Mouse (Mus musculus) hindbrain, embryonic 13.5 days (tissue): ENCODE data around the gene Nacc1. TPM values are rescaled to one million over a fixed set of nuclear protein-coding genes. Genes with fewer than 3 reads are reported as not detected.

ENCODE experiments used
- ATAC-seq: fragments of 200-750 bp; cut with Nextera tagmentation; 2 replicates; pipeline ENCODE4 v1.8.0; 2017; ENCODE audit warnings: moderate TSS enrichment; ENCODE audit not compliant: low FRiP score
- H3K27ac ChIP-seq: fragments of 300-500 bp; sonication (generic); 2 replicates; pipeline ENCODE4 v1.5.1; 2015; ENCODE audit warnings: inconsistent platforms, mild to moderate bottlenecking, moderate library complexity
- H3K27me3 ChIP-seq: fragments of 300-500 bp; sonication (generic); 2 replicates; pipeline ENCODE4 v1.6.1; 2015; ENCODE audit warnings: mild to moderate bottlenecking, inconsistent platforms
- H3K36me3 ChIP-seq: fragments of 300-500 bp; sonication (generic); 2 replicates; pipeline ENCODE4 v1.6.1; 2015; ENCODE audit warnings: mild to moderate bottlenecking, inconsistent platforms
- H3K4me1 ChIP-seq: fragments of 300-500 bp; sonication (generic); replicated peaks from 2 replicates; pipeline ENCODE4 v1.6.1; 2015; ENCODE audit warnings: inconsistent platforms
- H3K4me2 ChIP-seq: fragments of 300-500 bp; sonication (generic); 2 replicates; pipeline ENCODE4 v1.6.1; 2015; ENCODE audit warnings: inconsistent platforms, mild to moderate bottlenecking, moderate library complexity
- H3K4me3 ChIP-seq: fragments of 300-500 bp; sonication (generic); 2 replicates; pipeline ENCODE4 v1.5.1; 2015; ENCODE audit warnings: mild to moderate bottlenecking, inconsistent platforms
- H3K9ac ChIP-seq: fragments of 300-500 bp; sonication (generic); 2 replicates; pipeline ENCODE4 v1.6.1; 2015; ENCODE audit warnings: mild to moderate bottlenecking, inconsistent platforms
- H3K9me3 ChIP-seq: fragments of 300-500 bp; sonication (generic); 2 replicates; pipeline ENCODE4 v1.6.1; 2016; ENCODE audit warnings: inconsistent platforms
- WGBS: fragments of 180-500 bp; shearing (Covaris S2); methylation state at CpG from one replicate; pipeline ENCODE4 v1.1.7; 2015; 5-methylcytosine and 5-hydroxymethylcytosine counted together
- polyA plus RNA-seq: library from polyadenylated mRNA; unstranded; fragments of >200 nt; fragmentation: Nextera tagmentation; extraction: Ambion mirVana; gene quantifications from 2 replicates; pipeline ENCODE4 v1.2.1, GENCODE M21; 2015

The Nacc1 gene
- polyA plus RNA-seq, 1 experiment from 2014 or later = 13.7 TPM

DNA sequence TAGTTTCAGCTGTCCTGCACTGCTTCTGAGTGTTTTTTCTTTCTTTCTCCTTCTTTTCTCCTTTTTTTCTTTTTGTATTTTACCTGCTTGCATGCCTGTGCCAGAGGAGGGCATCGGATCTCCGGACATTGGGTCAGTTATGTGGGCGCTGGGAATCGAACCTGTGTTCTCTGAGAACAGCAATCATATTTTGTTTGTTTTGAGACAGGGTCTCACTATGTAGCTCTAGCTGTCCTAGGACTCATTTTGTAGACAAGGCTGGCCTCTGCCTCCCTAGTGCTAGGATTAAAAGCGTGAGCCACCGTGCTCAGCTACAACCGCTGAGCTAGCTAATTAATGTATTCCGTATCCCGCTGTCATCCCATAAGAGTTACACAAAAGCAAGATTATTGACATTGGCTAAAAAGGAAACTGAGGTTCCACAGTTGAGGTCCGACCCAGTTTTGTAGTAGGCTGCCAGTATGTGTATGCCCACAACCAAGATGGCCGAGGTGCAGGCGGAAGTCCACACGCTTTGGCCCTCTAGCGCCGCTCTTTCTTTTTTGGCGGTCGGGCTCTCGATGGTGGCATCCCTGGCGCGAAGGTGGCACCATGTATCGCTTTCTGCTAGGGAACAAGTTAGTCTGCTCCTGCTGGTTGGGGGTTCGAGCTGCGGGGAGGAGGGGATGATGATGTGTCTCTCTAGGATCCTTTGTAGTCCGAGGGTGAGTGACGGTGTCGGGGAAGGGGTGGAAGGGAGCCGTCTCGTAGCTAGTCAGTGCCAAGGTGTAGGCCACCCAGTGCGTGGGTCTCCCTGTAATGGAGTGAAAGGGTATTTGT, 22.9 kb downstream of the Nacc1 start:
- H3K4me2 ChIP-seq = peak overlapping the region; percentile 90
- under 1% methylated on average over 29 of the region's 29 CpGs for WGBS
- ATAC-seq = peak; percentile 57
- peak overlapping the region; percentile 69 for H3K4me3 ChIP-seq
- H3K9ac ChIP-seq = peak overlapping the region; percentile 81
- H3K27me3 ChIP-seq = no peaks in the 10 kb centered on the region
- H3K36me3 ChIP-seq = peaks cover 14% of the 10 kb centered on the region
- H3K9me3 ChIP-seq = no peaks in the 10 kb centered on the region
- H3K4me1 ChIP-seq = peaks cover 50% of the 10 kb centered on the region
- peak overlapping the region; percentile 88 for H3K27ac ChIP-seq

DNA sequence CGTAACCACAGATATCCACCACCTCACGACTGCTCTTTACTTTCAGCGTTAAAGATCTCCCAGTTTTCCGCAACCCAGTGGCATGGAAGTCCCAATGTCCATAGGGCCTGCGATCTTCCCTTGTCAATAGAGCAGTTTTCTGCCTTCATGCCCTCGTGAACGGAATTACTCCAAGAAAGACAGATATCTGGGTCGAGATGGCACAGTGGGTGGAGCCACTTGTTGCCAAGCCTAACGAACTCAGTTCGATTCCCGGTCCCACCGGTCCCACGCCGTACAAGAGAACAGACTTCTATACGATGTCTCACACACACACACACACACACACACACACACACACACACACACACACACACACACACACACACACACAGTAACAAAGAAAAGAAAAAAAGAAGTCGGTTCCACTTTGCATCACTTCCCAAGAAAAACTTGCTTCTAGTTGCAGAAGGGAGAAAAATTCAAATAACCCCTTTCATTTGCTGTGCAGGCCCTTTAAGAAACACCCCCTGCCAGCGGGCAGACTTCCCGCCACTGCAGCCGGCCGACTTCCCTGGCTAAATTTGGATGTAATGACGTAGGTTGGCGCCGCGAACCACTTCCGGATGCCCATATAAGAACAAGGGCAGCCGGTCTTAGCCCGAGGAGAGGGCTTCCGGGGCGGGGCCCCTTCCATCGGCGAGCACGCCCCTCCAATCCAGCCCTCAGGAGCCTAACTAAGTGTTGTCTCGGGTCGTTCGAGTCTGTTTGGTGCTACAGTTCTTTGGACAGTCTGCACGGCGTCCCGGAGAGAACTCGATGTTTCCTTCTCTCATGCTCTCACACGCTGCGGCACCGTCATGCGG, 24.0 kb downstream of the Nacc1 start:
- peak overlapping the region; percentile 81 for H3K9ac ChIP-seq

DNA sequence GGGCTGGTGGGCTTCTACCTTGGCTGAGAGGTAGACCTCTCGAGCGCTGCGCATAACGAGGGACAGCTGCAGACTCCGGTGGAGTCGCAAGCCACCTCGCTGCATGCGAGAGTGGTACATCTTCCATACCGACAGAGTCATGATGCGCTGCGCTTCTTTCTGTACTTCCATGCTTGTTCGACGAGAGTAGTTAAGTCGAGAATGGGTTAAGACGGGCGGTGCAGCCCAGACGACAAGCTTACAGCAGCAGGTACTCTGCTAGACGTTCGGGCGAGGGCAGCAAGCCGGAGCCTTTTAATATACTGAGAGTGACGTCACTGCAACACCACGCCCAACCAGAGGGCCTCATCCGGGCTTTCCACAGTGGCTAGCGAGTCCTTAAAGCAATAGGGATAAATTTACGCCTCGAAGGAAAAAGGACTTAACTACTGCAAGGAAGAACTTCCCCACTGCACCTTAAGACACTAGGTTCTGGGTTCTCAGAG, 25.0 kb downstream of the Nacc1 start, which contains the start of gene Ier2:
TSS of gene Ier2 (minus strand) at position 272 of the 485 bp plus-strand sequence.
- peak within 1 kb of the TSS; percentile 90 for H3K4me2 ChIP-seq
- under 1% methylated on average over 27 of the region's 27 CpGs for WGBS
- H3K9me3 ChIP-seq = no peaks in the 10 kb centered on the region
- H3K4me1 ChIP-seq = peaks cover 57% of the 10 kb centered on the region
- H3K4me3 ChIP-seq = peak within 1 kb of the TSS; percentile 69
- no peaks in the 10 kb centered on the region for H3K27me3 ChIP-seq
- H3K36me3 ChIP-seq = no peaks in the 10 kb centered on the region
- peak; percentile 75 for ATAC-seq
- peak within 1 kb of the TSS; percentile 83 for H3K9ac ChIP-seq
- H3K27ac ChIP-seq = peak within 1 kb of the TSS; percentile 88

More for the DNA sequence above, 24.0 kb downstream of the Nacc1 start:
- Histone ChIP-seq H3K27ac (peak overlapping the region; percentile 88), H3K9me3 (no peaks in the 10 kb centered on the region), H3K4me1 (peaks cover 57% of the 10 kb centered on the region), H3K4me3 (peak overlapping the region; percentile 69), H3K27me3 (no peaks in the 10 kb centered on the region), H3K4me2 (peak overlapping the region; percentile 90), H3K36me3 (peaks cover 7% of the 10 kb centered on the region)
- 4% methylated on average over 43 of the region's 43 CpGs for WGBS
- ATAC-seq = peak; percentile 83

DNA sequence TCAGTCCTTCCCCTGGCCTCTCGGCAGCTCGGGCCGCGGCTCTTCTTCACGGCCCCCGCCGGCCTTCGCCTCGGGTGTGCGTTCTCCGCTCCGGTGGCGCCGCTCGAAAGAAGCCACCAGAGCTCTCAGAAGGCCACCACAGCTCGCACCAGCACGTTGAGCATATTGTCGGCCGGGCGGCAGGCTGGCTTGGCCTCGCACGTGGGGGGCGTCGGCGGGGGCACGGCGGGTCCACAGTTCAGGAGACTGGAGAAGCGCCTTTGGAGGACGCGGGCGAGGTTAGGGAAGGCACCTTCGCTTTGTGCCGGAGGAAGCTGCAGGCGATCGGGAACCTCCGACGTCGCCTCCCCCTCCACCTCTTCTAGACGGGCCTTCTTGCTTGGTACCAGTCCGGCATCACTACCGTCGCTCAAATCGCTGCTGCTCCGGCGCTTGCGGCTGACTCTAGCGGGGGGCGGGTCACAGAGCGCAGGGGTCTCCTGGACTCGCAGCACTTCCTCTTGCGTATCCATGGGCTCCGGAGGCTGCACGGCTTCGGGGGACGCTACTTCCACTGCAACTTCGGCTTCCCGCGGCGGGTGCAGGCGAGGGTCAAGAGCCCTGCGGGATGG, 25.6 kb downstream of the Nacc1 start:
- H3K9ac ChIP-seq = peak overlapping the region; percentile 83
- H3K4me1 ChIP-seq = peaks cover 58% of the 10 kb centered on the region
- peak; percentile 13 for ATAC-seq
- WGBS = under 1% methylated on average over 61 of the region's 61 CpGs
- peak overlapping the region; percentile 88 for H3K27ac ChIP-seq
- H3K4me2 ChIP-seq = peak overlapping the region; percentile 90
- H3K4me3 ChIP-seq = peak overlapping the region; percentile 69
- 0 out of 2 replicates have a peak, but pooled peaks cover under 1% of the 10 kb centered on the region for H3K27me3 ChIP-seq
- no peaks in the 10 kb centered on the region for H3K9me3 ChIP-seq
- H3K36me3 ChIP-seq = no peaks in the 10 kb centered on the region

DNA sequence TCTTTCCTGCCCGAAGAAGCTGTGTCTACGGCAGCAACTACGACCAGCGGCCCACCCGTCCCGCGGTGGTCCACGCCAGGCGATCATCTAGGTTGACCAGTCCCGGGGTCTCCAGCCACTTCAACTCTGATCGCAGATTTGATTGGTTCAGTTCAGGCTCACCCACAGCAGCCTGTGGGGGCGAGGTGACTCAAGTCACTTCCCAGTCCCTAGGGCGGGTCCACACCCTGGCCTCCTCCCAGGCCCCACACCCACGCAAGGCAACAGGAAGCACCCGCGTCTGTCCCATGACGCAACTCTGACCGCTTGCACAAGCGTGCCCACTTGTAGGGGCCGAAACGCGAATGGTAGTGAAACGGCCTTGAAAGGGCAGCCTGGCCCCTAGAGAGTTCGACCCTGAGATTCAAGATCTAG, 26.2 kb downstream of the Nacc1 start:
- Histone ChIP-seq H3K9me3 (no peaks in the 10 kb centered on the region), H3K36me3 (no peaks in the 10 kb centered on the region), H3K4me2 (peak overlapping the region; percentile 90), H3K4me3 (peak overlapping the region; percentile 69), H3K27ac (peak overlapping the region; percentile 88), H3K9ac (peak overlapping the region; percentile 83), H3K27me3 (peaks cover 3% of the 10 kb centered on the region; the same call in 1 of the 2 replicates), H3K4me1 (peaks cover 59% of the 10 kb centered on the region)
- under 1% methylated on average over 24 of the region's 24 CpGs for WGBS
- ATAC-seq = no peak

DNA sequence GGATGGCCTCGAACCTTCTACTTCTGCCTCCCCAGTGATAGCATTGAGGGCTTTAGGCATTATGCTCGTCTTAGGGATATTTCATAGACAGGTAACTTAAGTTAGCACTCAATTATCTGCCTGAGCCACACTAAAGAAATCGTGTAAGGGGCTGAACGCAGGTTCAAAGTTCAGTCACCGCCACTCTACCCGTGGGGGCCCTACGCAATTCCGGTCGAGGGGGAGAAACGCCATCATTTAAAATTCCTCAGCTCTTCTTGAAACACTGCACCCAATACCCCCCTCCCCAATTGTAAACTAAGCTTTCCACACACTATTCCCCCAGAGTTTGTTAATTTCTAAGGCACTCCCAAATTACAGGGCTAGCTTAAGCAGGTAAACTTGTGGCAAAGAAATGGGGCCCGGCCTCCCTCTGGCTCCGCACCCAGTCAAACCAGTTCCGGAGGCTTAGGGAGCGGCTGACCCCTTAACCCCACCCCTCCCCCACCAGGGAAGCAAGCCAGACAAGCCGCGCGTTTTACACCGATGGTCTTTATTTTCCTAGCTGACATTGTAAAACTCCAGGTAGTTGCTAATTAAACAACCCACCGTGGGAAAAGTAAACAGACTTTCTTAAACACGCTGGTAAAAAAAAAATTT, 26.7 kb downstream of the Nacc1 start:
- Histone ChIP-seq H3K36me3 (no peaks in the 10 kb centered on the region), H3K27me3 (peaks cover 3% of the 10 kb centered on the region; the same call in 1 of the 2 replicates), H3K4me2 (peak overlapping the region; percentile 90), H3K27ac (peak overlapping the region; percentile 88), H3K4me3 (peak overlapping the region; percentile 69), H3K9ac (peak overlapping the region; percentile 83), H3K4me1 (peaks cover 59% of the 10 kb centered on the region), H3K9me3 (no peaks in the 10 kb centered on the region)
- 1% methylated on average over 20 of the region's 20 CpGs for WGBS
- no peak for ATAC-seq

DNA sequence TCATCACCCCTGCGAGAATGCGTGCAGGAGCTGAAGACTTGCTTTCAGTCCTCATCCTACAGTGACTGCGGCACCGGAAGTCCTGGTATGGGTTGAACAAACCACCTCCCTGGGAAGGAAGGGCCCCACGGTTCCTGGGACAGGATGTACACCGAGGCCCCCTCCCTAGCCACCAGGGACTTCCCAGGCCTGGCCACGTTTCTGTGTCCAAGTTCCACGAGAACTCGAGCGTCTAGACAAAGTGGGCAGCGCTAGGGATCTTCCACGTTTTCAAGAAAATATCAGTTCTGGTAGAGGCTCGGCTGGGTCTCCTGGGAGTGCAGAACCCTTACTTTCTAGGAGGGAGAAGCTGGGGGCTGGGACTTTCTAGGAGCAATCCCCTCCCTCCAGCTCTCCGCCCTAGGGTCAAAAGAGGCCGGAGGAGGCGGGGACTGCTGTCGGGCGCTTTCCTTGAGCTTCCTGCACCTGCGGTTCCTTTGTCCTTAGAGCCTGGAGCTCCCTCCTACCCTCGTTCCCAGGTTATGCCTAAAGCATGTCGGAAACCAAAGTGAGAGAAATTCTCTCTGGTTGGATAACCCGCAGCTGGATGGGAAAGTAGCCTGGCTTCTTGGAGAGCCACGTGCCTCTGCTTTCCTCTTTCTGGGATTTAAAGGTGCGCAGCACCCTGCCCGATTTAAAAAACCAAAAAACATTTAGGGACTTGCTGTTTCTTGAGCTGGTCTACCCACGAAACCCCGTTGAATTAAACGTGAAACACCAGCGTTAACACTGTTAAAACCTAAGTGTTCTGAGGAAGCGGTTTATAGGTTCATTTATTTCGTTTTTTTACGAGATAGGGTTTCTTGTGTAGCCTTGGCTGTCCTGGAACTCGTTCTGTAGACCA, 27.5 kb downstream of the Nacc1 start:
- Histone ChIP-seq H3K4me1 (peaks cover 59% of the 10 kb centered on the region), H3K9ac (peak overlapping the region; percentile 83), H3K4me3 (peak overlapping the region; percentile 69), H3K27ac (peak overlapping the region; percentile 88), H3K36me3 (no peaks in the 10 kb centered on the region), H3K9me3 (no peaks in the 10 kb centered on the region), H3K27me3 (peaks cover 3% of the 10 kb centered on the region; the same call in 1 of the 2 replicates), H3K4me2 (peak overlapping the region; percentile 90)
- ATAC-seq = no peak
- 3% methylated on average over 33 of the region's 33 CpGs for WGBS

DNA sequence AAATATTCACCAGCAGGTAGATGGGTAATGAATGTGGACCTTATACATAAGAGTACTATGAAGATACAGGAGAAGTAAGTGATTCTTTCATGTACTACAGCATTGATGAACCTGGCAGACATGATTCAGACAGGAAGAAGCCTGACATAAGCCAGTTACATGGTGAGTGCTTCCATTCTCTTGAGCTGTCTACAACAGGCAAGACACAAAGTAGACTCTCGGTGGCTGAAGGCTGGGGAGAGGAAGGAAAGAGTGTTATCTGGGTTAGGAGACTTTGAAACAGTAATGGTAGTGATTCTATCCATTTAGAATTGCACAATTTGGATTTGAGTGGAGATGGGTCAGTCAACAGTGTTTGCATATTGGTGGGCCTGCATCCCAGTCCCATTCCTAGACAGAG, 28.7 kb downstream of the Nacc1 start:
- Histone ChIP-seq H3K27ac (no peak overlapping the region), H3K9me3 (no peaks in the 10 kb centered on the region), H3K4me3 (no peak overlapping the region), H3K9ac (no peak overlapping the region; the same call in 1 of the 2 replicates), H3K4me2 (no peak overlapping the region), H3K36me3 (no peaks in the 10 kb centered on the region), H3K27me3 (peaks cover 3% of the 10 kb centered on the region; the same call in 1 of the 2 replicates), H3K4me1 (peaks cover 63% of the 10 kb centered on the region)
- ATAC-seq = no peak
- WGBS = 83% methylated on average over 1 of the region's 1 CpGs

DNA sequence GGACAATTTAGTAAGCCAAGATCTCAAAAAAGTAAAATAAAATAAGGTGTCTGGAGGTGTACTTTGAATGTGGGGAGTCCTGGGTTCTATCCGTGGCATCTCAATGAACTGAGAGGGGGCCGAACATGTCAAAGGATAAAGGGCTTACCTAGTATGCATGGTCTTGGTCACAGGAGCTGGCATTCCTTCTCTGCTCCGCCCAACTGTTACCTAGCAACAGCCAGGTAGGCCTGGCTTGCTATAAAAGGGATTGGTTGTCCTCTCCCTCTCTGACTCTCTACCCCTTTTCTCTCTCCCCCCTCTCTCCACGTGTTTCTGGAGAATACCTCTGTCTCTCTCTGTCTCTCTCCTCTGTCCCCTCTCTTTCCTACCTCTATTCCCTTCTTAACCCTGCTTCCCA, 30.0 kb downstream of the Nacc1 start:
- 54% methylated on average over 4 of the region's 4 CpGs for WGBS
- Histone ChIP-seq H3K4me1 (peaks cover 55% of the 10 kb centered on the region), H3K9me3 (no peaks in the 10 kb centered on the region), H3K4me2 (no peak overlapping the region), H3K4me3 (no peak overlapping the region), H3K9ac (no peak overlapping the region), H3K36me3 (no peaks in the 10 kb centered on the region), H3K27me3 (peaks cover 3% of the 10 kb centered on the region; the same call in 1 of the 2 replicates), H3K27ac (no peak overlapping the region)
- ATAC-seq = no peak

DNA sequence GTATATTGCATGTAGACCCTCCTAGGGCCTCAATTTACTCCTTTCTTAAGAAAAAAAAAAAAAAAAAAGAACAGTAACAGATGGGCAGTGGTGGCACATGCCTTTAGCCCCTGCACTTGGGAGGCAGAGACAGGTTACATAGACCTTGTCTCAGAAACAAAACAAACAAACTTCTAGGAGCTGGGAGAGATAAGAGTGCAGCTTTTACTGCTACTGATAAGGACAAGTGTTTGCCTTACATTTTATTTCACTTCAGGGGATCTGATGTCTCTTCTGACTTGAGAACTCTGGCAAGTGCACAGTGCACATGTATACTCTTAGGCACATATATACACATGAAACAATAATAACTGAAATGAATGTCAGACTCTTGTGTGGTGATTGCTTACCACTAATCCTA, 30.5 kb downstream of the Nacc1 start:
- ATAC-seq = no peak
- H3K4me3 ChIP-seq = peak overlapping the region; percentile 32; the same call in 1 of the 2 replicates
- no peaks in the 10 kb centered on the region for H3K9me3 ChIP-seq
- peak overlapping the region; percentile 88; the same call in 1 of the 2 replicates for H3K27ac ChIP-seq
- H3K4me1 ChIP-seq = peaks cover 55% of the 10 kb centered on the region
- H3K36me3 ChIP-seq = no peaks in the 10 kb centered on the region
- peak overlapping the region; percentile 52 for H3K4me2 ChIP-seq
- H3K9ac ChIP-seq = no peak overlapping the region
- H3K27me3 ChIP-seq = peaks cover 3% of the 10 kb centered on the region; the same call in 1 of the 2 replicates
